Mouse (Mus musculus): ENCODE data around the gene Gpc2. TPM values are rescaled to one million over a fixed set of nuclear protein-coding genes. Genes with fewer than 3 reads are reported as not detected.

Gene Gpc2
- polyA plus RNA-seq, 1 experiment from 2014 or later = 34.9 TPM

DNA sequence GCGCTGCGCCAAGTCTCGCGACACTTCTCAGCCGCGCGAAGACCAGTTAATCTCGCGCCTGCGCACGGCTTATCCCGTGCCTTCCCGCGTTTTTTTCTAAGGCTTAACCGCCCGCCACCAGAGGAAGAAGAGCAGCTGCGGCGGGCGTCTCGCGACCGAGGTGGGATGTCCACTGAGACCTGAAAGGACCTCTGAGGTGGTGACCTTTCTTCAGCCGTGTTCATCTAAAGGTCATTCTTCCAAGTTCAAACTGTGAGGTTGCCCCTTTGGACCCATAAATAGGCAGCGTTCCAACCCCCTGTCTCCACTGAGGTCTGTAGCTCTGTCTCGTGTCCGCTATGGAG lies 592 bp upstream of the Gpc2 start:
- Histone ChIP-seq H3K4me3 (ENCODE audit: low read depth, low read length) (peak overlapping the region; percentile 86; the same call in 1 of the 2 replicates), H3K4me1 (ENCODE audit: control insufficient read depth, insufficient read depth, low read length) (peaks cover 32% of the 10 kb centered on the region), H3K9me3 (replicated peaks; ENCODE audit: control insufficient read depth, low read length) (0 out of 2 replicates have a peak, but pooled peaks cover 8% of the 10 kb centered on the region), H3K27me3 (replicated peaks; ENCODE audit: control insufficient read depth, insufficient read depth, low read length) (no peaks in the 10 kb centered on the region), H3K9ac (ENCODE audit: low read length) (no peak overlapping the region), H3K27ac (ENCODE audit: low read depth, low read length) (no peak overlapping the region), H3K36me3 (ENCODE audit: control insufficient read depth, insufficient read depth, low read length) (peaks cover 15% of the 10 kb centered on the region; the same call in 1 of the 2 replicates), H3K4me2 (ENCODE audit: low read length) (peak overlapping the region; percentile 83)
- WGBS = 30% methylated on average over 24 of the region's 26 CpGs
- DNase-seq (ENCODE audit: low spot score) (no peak), ATAC-seq (no peak)

DNA sequence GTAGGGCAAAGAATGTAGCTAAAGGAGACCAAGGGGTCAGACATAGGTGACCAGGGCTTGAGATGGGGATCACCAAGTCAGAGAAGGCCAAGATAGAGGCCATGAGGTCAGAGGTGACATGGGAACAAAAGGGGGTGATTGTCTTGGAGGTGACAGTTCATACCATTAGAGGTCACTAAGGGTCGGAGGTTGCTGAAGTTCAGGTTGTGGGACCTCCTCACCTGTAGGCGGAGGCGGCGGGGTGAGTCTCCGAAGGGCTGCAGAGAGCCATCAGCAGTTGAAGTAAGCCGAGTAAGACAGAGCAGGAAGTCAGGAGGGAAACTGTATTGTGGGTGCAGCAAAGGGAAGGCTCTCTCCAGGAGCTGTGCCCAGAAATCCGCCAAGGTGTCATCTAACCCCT lies 1.8 kb downstream of the Gpc2 start:
- DNase-seq (ENCODE audit: low spot score) (no peak), ATAC-seq (no peak)
- 0 out of 2 replicates have a peak, but pooled peaks cover 8% of the 10 kb centered on the region for H3K9me3 ChIP-seq (replicated peaks; ENCODE audit: control insufficient read depth, low read length)
- WGBS = 87% methylated on average over 7 of the region's 7 CpGs
- H3K9ac ChIP-seq (ENCODE audit: low read length) = peak overlapping the region; percentile 97
- peak overlapping the region; percentile 83 for H3K4me2 ChIP-seq (ENCODE audit: low read length)
- H3K27ac ChIP-seq (ENCODE audit: low read depth, low read length) = 0 out of 2 replicates have a peak overlapping the region, but pooled peaks have one; percentile 5
- peak overlapping the region; percentile 86 for H3K4me3 ChIP-seq (ENCODE audit: low read depth, low read length)
- peaks cover 39% of the 10 kb centered on the region for H3K4me1 ChIP-seq (ENCODE audit: control insufficient read depth, insufficient read depth, low read length)
- no peaks in the 10 kb centered on the region for H3K27me3 ChIP-seq (replicated peaks; ENCODE audit: control insufficient read depth, insufficient read depth, low read length)
- peaks cover 25% of the 10 kb centered on the region for H3K36me3 ChIP-seq (ENCODE audit: control insufficient read depth, insufficient read depth, low read length)

DNA sequence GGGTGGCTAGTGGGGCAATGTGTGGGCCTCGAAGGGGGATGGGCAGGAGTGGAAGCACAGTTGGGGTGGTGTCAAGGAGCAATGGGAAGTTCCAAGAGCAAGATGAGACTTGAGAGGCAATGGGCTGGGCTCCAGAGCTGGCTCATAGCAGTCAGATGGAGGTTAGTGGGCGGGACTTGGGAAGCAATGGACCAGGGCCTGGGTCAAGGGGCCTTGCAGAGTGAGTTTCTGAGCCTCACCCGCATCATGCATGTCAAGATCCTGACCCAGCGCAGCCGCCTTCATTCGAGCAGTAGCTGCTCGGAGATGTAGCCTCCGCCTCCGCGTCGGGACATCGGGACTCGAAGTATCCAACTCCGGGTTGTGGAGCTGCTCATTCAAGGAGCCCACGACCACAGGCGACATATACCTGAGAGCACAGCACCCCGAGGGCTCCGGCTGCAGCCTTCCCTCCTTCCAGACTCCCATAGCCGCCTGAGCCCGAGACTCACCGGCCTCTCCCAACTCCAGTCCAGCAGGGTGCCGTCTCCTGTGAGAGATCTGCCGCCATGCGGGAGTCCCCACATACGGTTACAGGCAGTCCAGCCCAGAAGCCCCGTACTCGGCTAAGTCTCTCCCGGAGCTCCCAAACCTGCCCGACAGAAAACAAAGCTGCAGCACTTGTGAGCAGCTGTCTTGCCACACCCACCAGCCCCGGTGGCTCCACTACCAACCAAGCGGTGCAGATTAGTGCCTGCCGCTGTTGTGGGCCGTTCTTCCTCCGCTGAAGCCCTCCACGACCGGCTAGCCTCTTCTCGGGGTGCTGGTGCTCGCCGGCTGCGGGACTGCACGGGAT lies 4.4 kb downstream of the Gpc2 start:
- peak overlapping the region; percentile 65 for H3K9ac ChIP-seq (ENCODE audit: low read length)
- peak overlapping the region; percentile 73 for H3K4me2 ChIP-seq (ENCODE audit: low read length)
- peaks cover 39% of the 10 kb centered on the region for H3K4me1 ChIP-seq (ENCODE audit: control insufficient read depth, insufficient read depth, low read length)
- H3K36me3 ChIP-seq (ENCODE audit: control insufficient read depth, insufficient read depth, low read length) = peaks cover 25% of the 10 kb centered on the region
- H3K27ac ChIP-seq (ENCODE audit: low read depth, low read length) = 0 out of 2 replicates have a peak overlapping the region, but pooled peaks have one; percentile 9
- WGBS = 8% methylated on average over 41 of the region's 41 CpGs
- 0 out of 2 replicates have a peak, but pooled peaks cover 2% of the 10 kb centered on the region for H3K9me3 ChIP-seq (replicated peaks; ENCODE audit: control insufficient read depth, low read length)
- ATAC-seq (no peak), DNase-seq (ENCODE audit: low spot score) (peak; percentile 36)
- H3K4me3 ChIP-seq (ENCODE audit: low read depth, low read length) = peak overlapping the region; percentile 37
- no peaks in the 10 kb centered on the region for H3K27me3 ChIP-seq (replicated peaks; ENCODE audit: control insufficient read depth, insufficient read depth, low read length)

DNA sequence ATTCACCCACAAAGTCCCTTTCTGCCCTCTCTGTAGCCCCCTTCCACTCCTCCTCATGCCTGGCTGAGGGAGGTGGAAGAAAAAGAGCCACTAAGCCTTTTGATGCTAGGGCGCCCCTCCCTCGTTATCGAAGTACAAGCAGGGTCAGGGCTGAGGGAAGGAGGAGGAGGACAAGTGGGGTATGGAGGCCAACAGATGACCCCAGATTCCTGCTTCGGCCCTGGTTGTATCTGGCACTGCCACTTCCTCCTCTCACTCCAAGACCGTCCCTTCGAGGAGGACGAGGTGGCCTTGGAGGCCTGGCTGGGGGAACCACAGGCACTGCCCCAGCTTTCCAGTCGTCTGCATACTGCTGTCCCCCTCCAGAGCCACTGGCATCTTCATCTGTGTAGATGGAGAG lies 5.6 kb downstream of the Gpc2 start:
- no peak for ATAC-seq
- peaks cover 25% of the 10 kb centered on the region for H3K36me3 ChIP-seq (ENCODE audit: control insufficient read depth, insufficient read depth, low read length)
- H3K27me3 ChIP-seq (replicated peaks; ENCODE audit: control insufficient read depth, insufficient read depth, low read length) = no peaks in the 10 kb centered on the region
- H3K9me3 ChIP-seq (replicated peaks; ENCODE audit: control insufficient read depth, low read length) = no peaks in the 10 kb centered on the region
- H3K4me2 ChIP-seq (ENCODE audit: low read length) = no peak overlapping the region
- no peak for DNase-seq (ENCODE audit: low spot score)
- H3K4me3 ChIP-seq (ENCODE audit: low read depth, low read length) = no peak overlapping the region
- H3K4me1 ChIP-seq (ENCODE audit: control insufficient read depth, insufficient read depth, low read length) = peaks cover 39% of the 10 kb centered on the region
- no peak overlapping the region for H3K27ac ChIP-seq (ENCODE audit: low read depth, low read length)
- no peak overlapping the region for H3K9ac ChIP-seq (ENCODE audit: low read length)
- 61% methylated on average over 8 of the region's 8 CpGs for WGBS

DNA sequence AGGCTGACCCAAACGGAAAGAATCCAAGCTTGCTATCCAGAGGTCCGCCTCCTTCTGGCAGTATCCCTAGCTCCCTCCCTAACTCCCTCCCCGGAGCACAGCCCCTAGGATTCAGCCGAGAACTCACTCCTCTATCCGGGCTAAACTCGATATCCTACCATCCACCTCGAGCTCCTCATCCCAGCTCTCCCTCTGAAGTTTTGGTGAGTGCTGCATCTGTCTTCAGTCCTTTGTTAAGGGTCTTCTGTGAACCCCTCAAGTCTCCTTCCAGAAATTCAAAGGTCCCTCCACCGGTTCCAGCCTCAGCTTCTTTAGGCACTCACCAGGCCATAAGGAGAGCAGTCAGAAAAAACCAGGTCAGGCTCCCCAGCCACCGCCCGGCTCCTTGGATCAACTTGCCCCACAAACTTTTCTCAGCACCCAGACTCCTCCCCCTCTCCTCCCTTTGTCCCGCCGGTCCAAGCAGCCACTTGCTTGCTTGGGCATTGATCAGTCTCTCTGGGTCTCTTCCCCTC lies 7.3 kb downstream of the Gpc2 start, which contains the start of gene Gal3st4:
Gal3st4 (minus strand) TSS at position 432 of the 515 bp plus-strand sequence.
- Histone ChIP-seq H3K4me2 (ENCODE audit: low read length) (peak within 1 kb of the TSS; percentile 34), H3K9ac (ENCODE audit: low read length) (peak within 1 kb of the TSS; percentile 29; the same call in 1 of the 2 replicates), H3K4me3 (ENCODE audit: low read depth, low read length) (0 out of 2 replicates have a peak within 1 kb of the TSS, but pooled peaks have one; percentile 0), H3K4me1 (ENCODE audit: control insufficient read depth, insufficient read depth, low read length) (peaks cover 28% of the 10 kb centered on the region), H3K36me3 (ENCODE audit: control insufficient read depth, insufficient read depth, low read length) (peaks cover 18% of the 10 kb centered on the region), H3K27me3 (replicated peaks; ENCODE audit: control insufficient read depth, insufficient read depth, low read length) (no peaks in the 10 kb centered on the region), H3K27ac (ENCODE audit: low read depth, low read length) (no peak within 1 kb of the TSS), H3K9me3 (replicated peaks; ENCODE audit: control insufficient read depth, low read length) (no peaks in the 10 kb centered on the region)
- 1% methylated on average over 12 of the region's 12 CpGs for WGBS
- DNase-seq (ENCODE audit: low spot score) (peak; percentile 24), ATAC-seq (peak; percentile 45; the same call in 1 of the 2 replicates)

DNA sequence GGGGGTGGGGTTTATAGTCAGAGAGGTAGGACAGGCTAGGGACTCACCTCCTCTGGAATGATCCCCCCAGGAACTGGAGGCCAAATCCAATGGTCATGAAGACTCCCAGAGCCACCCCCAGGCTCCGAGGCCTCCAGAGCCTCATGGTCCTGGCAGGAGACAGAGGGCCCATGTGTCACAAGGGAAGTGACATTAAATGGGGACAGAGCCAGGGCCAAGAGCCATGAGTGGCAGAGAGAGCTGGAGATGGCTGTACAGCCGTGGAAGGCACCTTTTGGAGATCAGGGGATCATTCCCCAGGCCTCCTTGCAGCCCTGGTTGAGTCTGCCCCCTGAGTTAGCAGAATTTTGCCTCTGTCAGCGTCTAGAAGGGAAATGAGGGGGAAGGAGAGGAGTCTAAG lies 8.6 kb downstream of the Gpc2 start:
- Histone ChIP-seq H3K4me3 (ENCODE audit: low read depth, low read length) (no peak overlapping the region), H3K4me1 (ENCODE audit: control insufficient read depth, insufficient read depth, low read length) (peaks cover 16% of the 10 kb centered on the region), H3K9me3 (replicated peaks; ENCODE audit: control insufficient read depth, low read length) (no peaks in the 10 kb centered on the region), H3K27ac (ENCODE audit: low read depth, low read length) (no peak overlapping the region), H3K27me3 (replicated peaks; ENCODE audit: control insufficient read depth, insufficient read depth, low read length) (no peaks in the 10 kb centered on the region), H3K4me2 (ENCODE audit: low read length) (no peak overlapping the region), H3K9ac (ENCODE audit: low read length) (no peak overlapping the region), H3K36me3 (ENCODE audit: control insufficient read depth, insufficient read depth, low read length) (peaks cover 11% of the 10 kb centered on the region)
- ATAC-seq = no peak
- DNase-seq (ENCODE audit: low spot score) = no peak
- 53% methylated on average over 3 of the region's 3 CpGs for WGBS

DNA sequence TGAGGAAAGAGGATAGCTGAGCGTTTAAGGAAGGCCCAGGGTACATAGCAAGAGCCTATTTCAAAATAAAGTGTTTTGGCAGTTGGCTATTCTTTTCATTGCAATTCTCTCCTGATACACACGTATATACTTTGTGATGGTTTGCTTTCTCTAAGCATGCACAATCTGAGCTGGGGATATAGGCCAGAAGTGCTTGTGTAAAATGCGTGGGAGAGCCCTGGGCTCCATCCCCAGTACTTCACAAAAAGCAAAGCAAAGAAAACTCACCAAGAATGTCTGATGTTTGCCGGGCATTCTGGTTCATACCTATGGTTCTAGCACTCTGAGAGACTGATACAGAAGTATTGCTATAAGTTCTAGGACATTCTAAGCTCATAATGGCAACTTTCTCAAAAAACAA lies 10.8 kb downstream of the Gpc2 start:
- no peak for ATAC-seq
- H3K4me2 ChIP-seq (ENCODE audit: low read length) = no peak overlapping the region
- H3K36me3 ChIP-seq (ENCODE audit: control insufficient read depth, insufficient read depth, low read length) = peaks cover 4% of the 10 kb centered on the region
- H3K27me3 ChIP-seq (replicated peaks; ENCODE audit: control insufficient read depth, insufficient read depth, low read length) = no peaks in the 10 kb centered on the region
- H3K9ac ChIP-seq (ENCODE audit: low read length) = no peak overlapping the region
- H3K9me3 ChIP-seq (replicated peaks; ENCODE audit: control insufficient read depth, low read length) = no peaks in the 10 kb centered on the region
- peaks cover 3% of the 10 kb centered on the region; the same call in 1 of the 2 replicates for H3K4me1 ChIP-seq (ENCODE audit: control insufficient read depth, insufficient read depth, low read length)
- no peak overlapping the region for H3K4me3 ChIP-seq (ENCODE audit: low read depth, low read length)
- 82% methylated on average over 4 of the region's 4 CpGs for WGBS
- no peak for DNase-seq (ENCODE audit: low spot score)
- no peak overlapping the region for H3K27ac ChIP-seq (ENCODE audit: low read depth, low read length)

DNA sequence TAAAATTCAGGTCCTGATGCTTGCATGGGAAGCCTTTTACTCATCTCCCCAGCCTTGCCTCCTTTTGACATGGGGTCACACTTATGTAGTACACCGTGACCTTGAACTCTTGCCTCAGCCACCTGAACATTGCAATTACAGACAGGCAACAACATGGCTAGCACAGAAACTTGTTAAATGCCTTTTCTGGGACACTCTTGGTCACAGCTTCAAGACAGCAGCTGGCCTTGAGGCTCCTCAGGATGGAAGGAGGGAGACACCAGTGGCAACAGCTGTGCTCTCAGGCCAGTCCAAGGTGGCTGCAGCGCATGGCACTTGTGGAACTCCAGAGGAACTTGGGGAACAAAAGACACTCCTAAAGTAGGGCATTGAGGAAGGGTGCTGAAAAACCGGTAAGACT lies 12.7 kb downstream of the Gpc2 start:
- ATAC-seq (no peak), DNase-seq (ENCODE audit: low spot score) (no peak)

DNA sequence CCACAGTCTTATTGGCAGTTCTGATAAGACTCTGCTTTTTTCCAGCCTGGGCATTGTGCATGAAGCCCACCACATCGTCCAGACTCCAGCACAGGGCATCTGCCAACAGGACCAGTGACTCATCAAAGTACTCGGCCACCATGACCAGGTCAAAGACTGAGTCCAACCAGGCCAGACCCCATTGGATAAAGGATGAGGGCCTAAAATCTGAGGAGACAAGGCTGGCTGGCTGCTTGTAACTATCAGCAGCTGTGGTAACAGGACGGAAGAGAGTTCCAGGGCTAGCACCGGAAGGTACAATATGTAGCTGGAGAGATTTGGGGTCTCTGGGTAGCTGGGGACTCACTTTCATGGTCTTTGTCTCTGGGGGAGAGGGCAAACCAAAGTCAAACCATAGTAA lies 14.1 kb downstream of the Gpc2 start:
- no peak overlapping the region for H3K27ac ChIP-seq (ENCODE audit: low read depth, low read length)
- DNase-seq (ENCODE audit: low spot score) = no peak
- peaks cover 17% of the 10 kb centered on the region for H3K36me3 ChIP-seq (ENCODE audit: control insufficient read depth, insufficient read depth, low read length)
- no peaks in the 10 kb centered on the region for H3K9me3 ChIP-seq (replicated peaks; ENCODE audit: control insufficient read depth, low read length)
- H3K27me3 ChIP-seq (replicated peaks; ENCODE audit: control insufficient read depth, insufficient read depth, low read length) = no peaks in the 10 kb centered on the region
- H3K9ac ChIP-seq (ENCODE audit: low read length) = no peak overlapping the region
- H3K4me3 ChIP-seq (ENCODE audit: low read depth, low read length) = no peak overlapping the region
- no peak overlapping the region for H3K4me2 ChIP-seq (ENCODE audit: low read length)
- WGBS = 93% methylated on average over 4 of the region's 4 CpGs
- no peak for ATAC-seq
- peaks cover 5% of the 10 kb centered on the region for H3K4me1 ChIP-seq (ENCODE audit: control insufficient read depth, insufficient read depth, low read length)

More for the DNA sequence above, 12.7 kb downstream of the Gpc2 start:
- WGBS = 89% methylated on average over 3 of the region's 3 CpGs
- Histone ChIP-seq H3K4me3 (ENCODE audit: low read depth, low read length) (no peak overlapping the region), H3K27me3 (replicated peaks; ENCODE audit: control insufficient read depth, insufficient read depth, low read length) (no peaks in the 10 kb centered on the region), H3K9me3 (replicated peaks; ENCODE audit: control insufficient read depth, low read length) (no peaks in the 10 kb centered on the region), H3K9ac (ENCODE audit: low read length) (no peak overlapping the region), H3K36me3 (ENCODE audit: control insufficient read depth, insufficient read depth, low read length) (peaks cover 3% of the 10 kb centered on the region; the same call in 1 of the 2 replicates), H3K4me1 (ENCODE audit: control insufficient read depth, insufficient read depth, low read length) (peaks cover 5% of the 10 kb centered on the region), H3K27ac (ENCODE audit: low read depth, low read length) (no peak overlapping the region), H3K4me2 (ENCODE audit: low read length) (no peak overlapping the region)

All from forebrain, embryonic 14.5 days (tissue).